Mouse (Mus musculus): ENCODE results near the gene Mcm3.

DNA sequence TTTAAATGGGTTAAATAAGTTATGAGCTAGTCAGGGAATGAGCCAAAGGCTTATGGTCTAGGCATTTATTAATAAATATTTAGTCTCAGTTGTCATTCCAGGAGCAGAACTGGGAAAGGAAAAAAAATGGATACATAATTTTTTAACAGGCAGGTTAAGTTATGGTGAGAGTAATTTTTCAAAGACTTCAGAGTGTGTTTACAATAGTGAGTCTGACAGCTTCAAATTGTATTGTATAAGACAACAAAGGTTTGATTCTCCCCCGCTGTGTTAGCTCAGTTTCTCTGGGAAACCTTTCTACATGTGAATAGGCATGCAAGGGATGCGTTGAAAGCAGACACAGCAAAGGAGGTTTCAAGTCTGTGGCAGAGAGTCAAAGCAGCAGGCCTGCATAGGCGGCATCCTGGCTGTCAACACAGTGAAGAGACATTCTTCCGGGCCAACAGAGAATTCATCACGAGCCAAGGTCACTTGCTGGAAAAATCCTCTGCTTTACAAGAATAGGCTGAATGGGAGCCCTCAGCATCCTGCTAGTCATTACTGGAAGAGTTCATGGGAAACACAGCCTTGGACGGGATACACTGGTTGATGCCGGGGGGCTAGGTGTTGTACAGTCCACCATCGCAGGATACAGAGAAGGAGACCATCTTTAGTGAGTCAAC lies 47.3 kb upstream of the Mcm3 start:
- no peak for TF ChIP-seq CTCF (IDR thresholded peaks at IDR 0.05)
- TF ChIP-seq POLR2A (IDR thresholded peaks at IDR 0.05; ENCODE audit: insufficient read depth, low read depth, low read length), result no peak

All from heart, adult 2 months (tissue).